25 mouse cellular contexts compared by ENCODE assay signal in the genomic region with DNA sequence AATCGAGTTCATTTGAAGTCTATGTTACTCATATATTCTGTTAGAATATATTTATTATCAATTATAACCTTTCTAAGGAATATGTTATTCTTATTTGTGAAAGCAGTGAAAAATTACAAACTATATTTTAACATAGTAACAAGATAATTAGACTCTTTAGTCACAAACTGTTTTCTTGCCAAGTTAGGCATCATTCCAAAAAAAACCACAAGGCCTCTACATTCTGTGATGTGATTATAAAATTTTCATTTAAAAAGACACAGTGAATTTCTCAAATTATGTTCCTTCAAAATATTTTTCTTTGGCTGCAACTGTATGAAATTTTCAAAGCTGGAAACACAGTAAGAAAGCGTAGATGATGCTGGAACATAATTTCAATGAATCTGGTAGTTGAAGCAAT.
DNase-seq lines count a peak whose midpoint lies in the region; ATAC-seq and TF ChIP-seq lines count a peak whose summit lies in the region.
"Had no signal": no experiment of that assay in that cellular context is flagged by ENCODE, and none has a peak within 500 bp of the region (broad histone marks: within the 10 kb centered on the region; RNA-seq: fewer than 3 reads in every experiment).

No protein-coding gene starts in this region.

- no peak for TF ChIP-seq POLR2A in brain, embryonic 14.5 days (IDR thresholded peaks at IDR 0.05; ENCODE audit: borderline replicate concordance, extremely low read depth, insufficient read depth, insufficient read length, poor library complexity, severe bottlenecking)

- WGBS in forebrain, embryonic 14.5 days = 79% methylated on average over 2 of the region's 2 CpGs
- WGBS in forebrain, embryonic 10.5 days = 88% methylated on average over 2 of the region's 2 CpGs
- 52% methylated on average over 2 of the region's 2 CpGs for WGBS in forebrain, postnatal 0 days
- 87% methylated on average over 2 of the region's 2 CpGs for WGBS in forebrain, embryonic 13.5 days
- WGBS in embryonic facial prominence, embryonic 10.5 days = 89% methylated on average over 2 of the region's 2 CpGs

- H3K4me1 ChIP-seq in forebrain, embryonic 14.5 days (ENCODE audit: control insufficient read depth, insufficient read depth, low read length) = no peaks in the 10 kb centered on the region
- no peaks in the 10 kb centered on the region for H3K4me1 ChIP-seq in forebrain, embryonic 10.5 days
- no peaks in the 10 kb centered on the region for H3K4me1 ChIP-seq in forebrain, postnatal 0 days (ENCODE audit: insufficient read depth)
- H3K4me1 ChIP-seq in forebrain, embryonic 13.5 days = no peaks in the 10 kb centered on the region
- no peaks in the 10 kb centered on the region for H3K4me1 ChIP-seq in embryonic facial prominence, embryonic 10.5 days
- H3K4me1 ChIP-seq: embryonic facial prominence, embryonic 13.5 days; hindbrain, embryonic 10.5 days; hindbrain, embryonic 13.5 days; intestine, embryonic 15.5 days had no signal

- no peaks in the 10 kb centered on the region for H3K27me3 ChIP-seq in forebrain, embryonic 14.5 days (replicated peaks; ENCODE audit: control insufficient read depth, insufficient read depth, low read length)
- no peaks in the 10 kb centered on the region for H3K27me3 ChIP-seq in forebrain, embryonic 10.5 days (ENCODE audit: poor library complexity, severe bottlenecking)
- H3K27me3 ChIP-seq in forebrain, postnatal 0 days (ENCODE audit: insufficient read depth, low read length) = no peaks in the 10 kb centered on the region
- no peaks in the 10 kb centered on the region for H3K27me3 ChIP-seq in forebrain, embryonic 13.5 days
- no peaks in the 10 kb centered on the region for H3K27me3 ChIP-seq in embryonic facial prominence, embryonic 10.5 days (replicated peaks; ENCODE audit: low read depth, poor library complexity, severe bottlenecking)
- H3K27me3 ChIP-seq: embryonic facial prominence, embryonic 13.5 days; hindbrain, embryonic 13.5 days; intestine, embryonic 15.5 days; Patski had no signal

- H3K36me3 ChIP-seq in forebrain, embryonic 14.5 days (ENCODE audit: control insufficient read depth, insufficient read depth, low read length) = no peaks in the 10 kb centered on the region
- no peaks in the 10 kb centered on the region for H3K36me3 ChIP-seq in forebrain, embryonic 10.5 days (replicated peaks)
- no peaks in the 10 kb centered on the region for H3K36me3 ChIP-seq in forebrain, postnatal 0 days (ENCODE audit: insufficient read depth)
- no peaks in the 10 kb centered on the region for H3K36me3 ChIP-seq in forebrain, embryonic 13.5 days (ENCODE audit: poor library complexity, severe bottlenecking)
- H3K36me3 ChIP-seq in embryonic facial prominence, embryonic 10.5 days (replicated peaks) = no peaks in the 10 kb centered on the region
- H3K36me3 ChIP-seq: embryonic facial prominence, embryonic 13.5 days; hindbrain, embryonic 10.5 days; hindbrain, embryonic 13.5 days; intestine, embryonic 15.5 days had no signal

- DNase-seq in forebrain, embryonic 14.5 days (ENCODE audit: low spot score) = peak; percentile 50
- DNase-seq in forebrain, embryonic 10.5 days (ENCODE audit: extremely low spot score, low spot score) = no peak
- peak; percentile 57 for DNase-seq in forebrain, postnatal 0 days
- DNase-seq in brain, embryonic 14.5 days (ENCODE audit: low read depth) = peak; percentile 39
- no peak for DNase-seq in cerebellum, adult 11 months
- no peak for DNase-seq in embryonic facial prominence, embryonic 10.5 days (ENCODE audit: low spot score)
- DNase-seq: adrenal gland, postnatal 10 days; adrenal gland, postnatal 36 days; cerebellum, adult 2 months; cerebellum, adult 9-11 months; cerebellum, postnatal 25 days; gastrocnemius, adult 2 months; gastrocnemius, postnatal 14 days; heart, adult 11 months; heart, postnatal 36 days; kidney, adult 18-20 months had no signal

- no peak overlapping the region for H3K4me3 ChIP-seq in forebrain, embryonic 14.5 days (ENCODE audit: low read depth, low read length)
- H3K4me3 ChIP-seq in forebrain, embryonic 10.5 days = no peak overlapping the region
- H3K4me3 ChIP-seq in forebrain, postnatal 0 days (ENCODE audit: low read depth, low read length) = no peak overlapping the region
- H3K4me3 ChIP-seq in forebrain, embryonic 13.5 days = no peak overlapping the region
- H3K4me3 ChIP-seq in embryonic facial prominence, embryonic 10.5 days = no peak overlapping the region
- H3K4me3 ChIP-seq: embryonic facial prominence, embryonic 13.5 days; erythroblast, embryonic 14.5 days; gastrocnemius, adult 2 months; hindbrain, embryonic 10.5 days; hindbrain, embryonic 13.5 days; intestine, embryonic 15.5 days had no signal

- H3K27ac ChIP-seq in forebrain, embryonic 14.5 days (ENCODE audit: low read depth, low read length) = no peak overlapping the region
- H3K27ac ChIP-seq in forebrain, embryonic 10.5 days = no peak overlapping the region
- no peak overlapping the region for H3K27ac ChIP-seq in forebrain, postnatal 0 days (ENCODE audit: low read depth, low read length)
- H3K27ac ChIP-seq in forebrain, embryonic 13.5 days = no peak overlapping the region
- H3K27ac ChIP-seq in embryonic facial prominence, embryonic 10.5 days (replicated peaks) = no peak overlapping the region
- H3K27ac ChIP-seq: embryonic facial prominence, embryonic 13.5 days; gastrocnemius, adult 2 months; hindbrain, embryonic 10.5 days; hindbrain, embryonic 13.5 days; intestine, embryonic 15.5 days had no signal

- TF ChIP-seq CTCF in forebrain, postnatal 0 days (IDR thresholded peaks at IDR 0.05; ENCODE audit: low read depth) = no peak
- no peak for TF ChIP-seq CTCF in brain, embryonic 14.5 days (IDR thresholded peaks at IDR 0.05; ENCODE audit: borderline replicate concordance, extremely low read depth, insufficient read depth, insufficient read length)

- H3K9me3 ChIP-seq in forebrain, embryonic 14.5 days (replicated peaks; ENCODE audit: control insufficient read depth, low read length) = no peaks in the 10 kb centered on the region
- no peaks in the 10 kb centered on the region for H3K9me3 ChIP-seq in forebrain, embryonic 10.5 days
- H3K9me3 ChIP-seq in forebrain, postnatal 0 days (ENCODE audit: low read length) = no peaks in the 10 kb centered on the region
- no peaks in the 10 kb centered on the region for H3K9me3 ChIP-seq in forebrain, embryonic 13.5 days (replicated peaks)
- H3K9me3 ChIP-seq in embryonic facial prominence, embryonic 10.5 days = no peaks in the 10 kb centered on the region
- H3K9me3 ChIP-seq: embryonic facial prominence, embryonic 13.5 days; hindbrain, embryonic 10.5 days; hindbrain, embryonic 13.5 days; intestine, embryonic 15.5 days had no signal

- no peak overlapping the region for H3K4me2 ChIP-seq in forebrain, embryonic 14.5 days (ENCODE audit: low read length)
- H3K4me2 ChIP-seq in forebrain, postnatal 0 days (ENCODE audit: low read depth) = no peak overlapping the region
- H3K4me2 ChIP-seq in forebrain, embryonic 13.5 days = no peak overlapping the region
- H3K4me2 ChIP-seq: embryonic facial prominence, embryonic 13.5 days; heart, embryonic 11.5 days; hindbrain, embryonic 13.5 days; intestine, embryonic 15.5 days had no signal

- no peak for ATAC-seq in forebrain, embryonic 14.5 days
- ATAC-seq in forebrain, postnatal 0 days = no peak; the same call in 1 of the 2 replicates
- no peak for ATAC-seq in forebrain, embryonic 13.5 days
- ATAC-seq: hindbrain, embryonic 16.5 days; intestine, embryonic 15.5 days; Patski had no signal

- no peak overlapping the region for H3K9ac ChIP-seq in forebrain, embryonic 14.5 days (ENCODE audit: low read length)
- H3K9ac ChIP-seq in forebrain, postnatal 0 days = no peak overlapping the region
- H3K9ac ChIP-seq in forebrain, embryonic 13.5 days = no peak overlapping the region
- H3K9ac ChIP-seq: embryonic facial prominence, embryonic 13.5 days; hindbrain, embryonic 13.5 days; intestine, embryonic 15.5 days had no signal

Comparison
In these comparisons a context has a peak if more than half of its experiments do, and no peak if none do; other contexts are left out.
1. DNase-seq: peak in forebrain, embryonic 14.5 days (single experiment), forebrain, postnatal 0 days (single experiment) and brain, embryonic 14.5 days (single experiment); none in forebrain, embryonic 10.5 days (single experiment), cerebellum, adult 11 months (single experiment) and embryonic facial prominence, embryonic 10.5 days (single experiment).